Mouse (Mus musculus): ENCODE measurements around the gene Spats2l.

DNA sequence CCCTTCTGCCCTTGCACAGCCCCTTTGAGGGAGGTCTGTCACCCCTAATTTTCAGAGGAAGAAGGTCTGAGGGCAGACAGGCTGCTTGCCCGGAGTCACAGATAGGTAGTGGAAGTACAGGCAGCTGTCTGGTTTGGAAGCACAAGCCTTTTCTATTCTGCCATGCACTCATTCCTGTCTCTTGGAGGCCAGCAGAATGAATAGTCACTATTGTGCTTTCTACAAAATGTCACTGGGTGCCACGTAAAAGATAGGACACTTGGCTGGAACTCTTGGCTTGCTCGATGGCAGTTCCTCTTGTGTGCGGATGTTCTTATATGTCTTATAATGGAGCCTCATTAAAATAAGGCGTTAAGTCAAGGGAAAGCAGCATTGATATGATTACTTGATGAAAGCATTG is 15.9 kb downstream of the Spats2l start:
- no peak for TF ChIP-seq POLR2A (IDR thresholded peaks at IDR 0.05; ENCODE audit: borderline replicate concordance, control insufficient read depth, low read depth, low read length)
- no peak for TF ChIP-seq CTCF (IDR thresholded peaks at IDR 0.05; ENCODE audit: control insufficient read depth, insufficient read depth, low read length)

Data from bone marrow, adult 2 months (tissue).